Mouse (Mus musculus): ENCODE measurements around the gene Madd. TPM values are rescaled to one million over a fixed set of nuclear protein-coding genes. Genes with fewer than 3 reads are reported as not detected.

Madd gene
- polyA plus RNA-seq, 1 experiment from 2014 or later = 20.9 TPM

GRCm38 (mm10) chr2:91125101-91125500 lies 58.5 kb downstream of the Madd start:
- H3K9ac ChIP-seq (ENCODE audit: low read length) = no peak overlapping the region
- H3K27ac ChIP-seq (ENCODE audit: low read depth, low read length) = no peak overlapping the region
- no peaks in the 10 kb centered on the region for H3K27me3 ChIP-seq (replicated peaks; ENCODE audit: control insufficient read depth, insufficient read depth, low read length)
- no peak overlapping the region for H3K4me3 ChIP-seq (ENCODE audit: low read depth, low read length)
- 84% methylated on average over 10 of the region's 10 CpGs for WGBS
- H3K36me3 ChIP-seq (ENCODE audit: control insufficient read depth, insufficient read depth, low read length) = no peaks in the 10 kb centered on the region
- DNase-seq (ENCODE audit: low spot score) (no peak), ATAC-seq (no peak)
- no peaks in the 10 kb centered on the region for H3K4me1 ChIP-seq (ENCODE audit: control insufficient read depth, insufficient read depth, low read length)
- no peaks in the 10 kb centered on the region for H3K9me3 ChIP-seq (replicated peaks; ENCODE audit: control insufficient read depth, low read length)
- no peak overlapping the region for H3K4me2 ChIP-seq (ENCODE audit: low read length)

- H3K4me2 ChIP-seq (ENCODE audit: low read length) = no peak overlapping the region
- DNase-seq (ENCODE audit: low spot score) = no peak
Measured at GRCm38 (mm10) chr2:91123521-91123920, 60.1 kb downstream of the Madd start.

DNA sequence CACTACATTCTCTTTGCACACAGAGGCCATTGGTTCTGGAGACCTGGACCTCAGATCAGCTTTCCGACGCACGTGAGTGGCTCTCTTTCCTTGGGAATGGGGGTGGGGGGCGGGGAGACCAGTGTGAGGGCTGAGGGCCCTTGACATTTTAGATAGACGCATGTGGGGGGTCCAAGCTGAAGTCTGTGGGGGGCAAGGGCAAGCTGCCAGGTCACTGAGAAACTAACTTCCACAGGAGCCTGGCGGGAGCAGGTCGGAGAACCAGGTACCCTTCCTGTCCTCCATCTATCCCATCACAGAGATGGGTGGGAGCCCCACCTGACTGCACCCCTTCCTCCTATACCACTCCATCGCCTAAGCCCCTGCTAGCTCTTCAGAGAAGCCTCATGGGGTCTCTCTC lies 62.1 kb downstream of the Madd start:
- 66% methylated on average over 8 of the region's 8 CpGs for WGBS
- no peak overlapping the region for H3K4me3 ChIP-seq (ENCODE audit: low read depth, low read length)
- H3K27ac ChIP-seq (ENCODE audit: low read depth, low read length) = no peak overlapping the region

More at GRCm38 (mm10) chr2:91123521-91123920, 60.1 kb downstream of the Madd start:
- no peak for ATAC-seq
- WGBS = 79% methylated on average over 6 of the region's 6 CpGs
- no peaks in the 10 kb centered on the region for H3K27me3 ChIP-seq (replicated peaks; ENCODE audit: control insufficient read depth, insufficient read depth, low read length)
- H3K9me3 ChIP-seq (replicated peaks; ENCODE audit: control insufficient read depth, low read length) = no peaks in the 10 kb centered on the region
- no peak overlapping the region for H3K4me3 ChIP-seq (ENCODE audit: low read depth, low read length)
- no peaks in the 10 kb centered on the region for H3K4me1 ChIP-seq (ENCODE audit: control insufficient read depth, insufficient read depth, low read length)
- no peak overlapping the region for H3K9ac ChIP-seq (ENCODE audit: low read length)
- no peaks in the 10 kb centered on the region for H3K36me3 ChIP-seq (ENCODE audit: control insufficient read depth, insufficient read depth, low read length)
- no peak overlapping the region for H3K27ac ChIP-seq (ENCODE audit: low read depth, low read length)

DNA sequence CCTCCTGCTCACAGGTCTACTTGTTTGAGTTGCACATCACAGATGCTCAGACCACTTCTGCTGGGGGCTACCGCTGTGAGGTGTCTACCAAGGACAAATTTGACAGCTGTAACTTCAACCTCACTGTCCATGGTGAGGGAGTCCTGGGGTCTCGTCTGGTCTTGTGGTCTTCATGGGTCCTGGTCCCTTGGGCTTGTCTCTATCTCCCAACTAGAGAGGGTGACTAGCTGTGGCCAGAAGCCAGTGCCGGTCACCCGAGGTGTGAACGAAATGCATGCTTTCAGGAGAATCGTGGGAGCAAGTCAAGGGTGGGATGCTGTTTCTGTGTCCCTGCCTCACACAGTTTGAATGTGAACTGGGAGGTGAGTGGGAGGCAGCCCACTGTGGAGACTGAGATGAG lies 62.6 kb downstream of the Madd start:
- DNase-seq (ENCODE audit: low spot score) (no peak), ATAC-seq (no peak)
- WGBS = 89% methylated on average over 6 of the region's 6 CpGs
- Histone ChIP-seq H3K27ac (ENCODE audit: low read depth, low read length) (no peak overlapping the region), H3K9ac (ENCODE audit: low read length) (no peak overlapping the region), H3K4me2 (ENCODE audit: low read length) (no peak overlapping the region), H3K4me3 (ENCODE audit: low read depth, low read length) (no peak overlapping the region), H3K4me1 (ENCODE audit: control insufficient read depth, insufficient read depth, low read length) (no peaks in the 10 kb centered on the region), H3K27me3 (replicated peaks; ENCODE audit: control insufficient read depth, insufficient read depth, low read length) (no peaks in the 10 kb centered on the region), H3K36me3 (ENCODE audit: control insufficient read depth, insufficient read depth, low read length) (no peaks in the 10 kb centered on the region), H3K9me3 (replicated peaks; ENCODE audit: control insufficient read depth, low read length) (no peaks in the 10 kb centered on the region)

More for the DNA sequence above, 62.1 kb downstream of the Madd start:
- Histone ChIP-seq H3K4me1 (ENCODE audit: control insufficient read depth, insufficient read depth, low read length) (no peaks in the 10 kb centered on the region), H3K4me2 (ENCODE audit: low read length) (no peak overlapping the region), H3K27me3 (replicated peaks; ENCODE audit: control insufficient read depth, insufficient read depth, low read length) (no peaks in the 10 kb centered on the region), H3K36me3 (ENCODE audit: control insufficient read depth, insufficient read depth, low read length) (no peaks in the 10 kb centered on the region), H3K9ac (ENCODE audit: low read length) (no peak overlapping the region), H3K9me3 (replicated peaks; ENCODE audit: control insufficient read depth, low read length) (no peaks in the 10 kb centered on the region)
- ATAC-seq = no peak
- no peak for DNase-seq (ENCODE audit: low spot score)

GRCm38 (mm10) chr2:91120261-91120671 lies 63.4 kb downstream of the Madd start:
- ATAC-seq = no peak
- Histone ChIP-seq H3K9me3 (replicated peaks; ENCODE audit: control insufficient read depth, low read length) (no peaks in the 10 kb centered on the region), H3K4me2 (ENCODE audit: low read length) (no peak overlapping the region), H3K27me3 (replicated peaks; ENCODE audit: control insufficient read depth, insufficient read depth, low read length) (no peaks in the 10 kb centered on the region), H3K4me3 (ENCODE audit: low read depth, low read length) (no peak overlapping the region), H3K36me3 (ENCODE audit: control insufficient read depth, insufficient read depth, low read length) (no peaks in the 10 kb centered on the region), H3K27ac (ENCODE audit: low read depth, low read length) (no peak overlapping the region), H3K9ac (ENCODE audit: low read length) (no peak overlapping the region), H3K4me1 (ENCODE audit: control insufficient read depth, insufficient read depth, low read length) (peaks cover 1% of the 10 kb centered on the region; the same call in 1 of the 2 replicates)
- WGBS = 82% methylated on average over 6 of the region's 6 CpGs
- DNase-seq (ENCODE audit: low spot score) = no peak

- H3K4me2 ChIP-seq (ENCODE audit: low read length) = no peak overlapping the region
- H3K9me3 ChIP-seq (replicated peaks; ENCODE audit: control insufficient read depth, low read length) = no peaks in the 10 kb centered on the region
- no peaks in the 10 kb centered on the region for H3K36me3 ChIP-seq (ENCODE audit: control insufficient read depth, insufficient read depth, low read length)
- peaks cover 4% of the 10 kb centered on the region; the same call in 1 of the 2 replicates for H3K4me1 ChIP-seq (ENCODE audit: control insufficient read depth, insufficient read depth, low read length)
- no peak overlapping the region for H3K27ac ChIP-seq (ENCODE audit: low read depth, low read length)
- 83% methylated on average over 6 of the region's 6 CpGs for WGBS
- H3K4me3 ChIP-seq (ENCODE audit: low read depth, low read length) = no peak overlapping the region
- no peaks in the 10 kb centered on the region for H3K27me3 ChIP-seq (replicated peaks; ENCODE audit: control insufficient read depth, insufficient read depth, low read length)
- DNase-seq (ENCODE audit: low spot score) (no peak), ATAC-seq (no peak)
- H3K9ac ChIP-seq (ENCODE audit: low read length) = no peak overlapping the region
Measured at GRCm38 (mm10) chr2:91119551-91119950, 64.1 kb downstream of the Madd start.

DNA sequence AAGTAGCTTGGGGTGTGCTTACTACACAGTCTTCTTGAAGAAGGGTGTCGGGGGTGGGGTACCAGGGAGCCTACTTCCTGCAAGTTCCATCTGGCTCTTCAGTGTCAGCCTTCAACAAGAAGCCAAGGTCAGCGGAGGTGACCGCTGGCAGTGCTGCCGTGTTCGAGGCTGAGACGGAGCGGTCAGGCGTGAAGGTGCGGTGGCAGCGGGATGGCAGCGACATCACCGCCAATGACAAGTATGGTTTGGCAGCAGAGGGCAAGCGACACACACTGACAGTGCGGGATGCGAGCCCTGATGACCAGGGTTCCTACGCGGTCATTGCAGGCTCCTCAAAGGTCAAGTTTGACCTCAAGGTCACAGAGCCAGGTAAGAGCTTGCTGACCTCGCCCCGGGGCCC lies 64.6 kb downstream of the Madd start:
- Histone ChIP-seq H3K27me3 (replicated peaks; ENCODE audit: control insufficient read depth, insufficient read depth, low read length) (no peaks in the 10 kb centered on the region), H3K4me1 (ENCODE audit: control insufficient read depth, insufficient read depth, low read length) (peaks cover 4% of the 10 kb centered on the region; the same call in 1 of the 2 replicates), H3K27ac (ENCODE audit: low read depth, low read length) (no peak overlapping the region), H3K9me3 (replicated peaks; ENCODE audit: control insufficient read depth, low read length) (no peaks in the 10 kb centered on the region), H3K4me2 (ENCODE audit: low read length) (no peak overlapping the region), H3K36me3 (ENCODE audit: control insufficient read depth, insufficient read depth, low read length) (no peaks in the 10 kb centered on the region), H3K9ac (ENCODE audit: low read length) (no peak overlapping the region), H3K4me3 (ENCODE audit: low read depth, low read length) (no peak overlapping the region)
- 91% methylated on average over 19 of the region's 19 CpGs for WGBS
- ATAC-seq (no peak), DNase-seq (ENCODE audit: low spot score) (no peak)

- Histone ChIP-seq H3K4me3 (ENCODE audit: low read depth, low read length) (no peak overlapping the region), H3K4me2 (ENCODE audit: low read length) (no peak overlapping the region), H3K27ac (ENCODE audit: low read depth, low read length) (no peak overlapping the region), H3K4me1 (ENCODE audit: control insufficient read depth, insufficient read depth, low read length) (peaks cover 4% of the 10 kb centered on the region; the same call in 1 of the 2 replicates), H3K9ac (ENCODE audit: low read length) (no peak overlapping the region), H3K36me3 (ENCODE audit: control insufficient read depth, insufficient read depth, low read length) (no peaks in the 10 kb centered on the region), H3K9me3 (replicated peaks; ENCODE audit: control insufficient read depth, low read length) (no peaks in the 10 kb centered on the region), H3K27me3 (replicated peaks; ENCODE audit: control insufficient read depth, insufficient read depth, low read length) (no peaks in the 10 kb centered on the region)
- WGBS = 89% methylated on average over 1 of the region's 1 CpGs
- ATAC-seq (no peak), DNase-seq (ENCODE audit: low spot score) (no peak)
Measured at GRCm38 (mm10) chr2:91118647-91119046, 65.0 kb downstream of the Madd start.

DNA sequence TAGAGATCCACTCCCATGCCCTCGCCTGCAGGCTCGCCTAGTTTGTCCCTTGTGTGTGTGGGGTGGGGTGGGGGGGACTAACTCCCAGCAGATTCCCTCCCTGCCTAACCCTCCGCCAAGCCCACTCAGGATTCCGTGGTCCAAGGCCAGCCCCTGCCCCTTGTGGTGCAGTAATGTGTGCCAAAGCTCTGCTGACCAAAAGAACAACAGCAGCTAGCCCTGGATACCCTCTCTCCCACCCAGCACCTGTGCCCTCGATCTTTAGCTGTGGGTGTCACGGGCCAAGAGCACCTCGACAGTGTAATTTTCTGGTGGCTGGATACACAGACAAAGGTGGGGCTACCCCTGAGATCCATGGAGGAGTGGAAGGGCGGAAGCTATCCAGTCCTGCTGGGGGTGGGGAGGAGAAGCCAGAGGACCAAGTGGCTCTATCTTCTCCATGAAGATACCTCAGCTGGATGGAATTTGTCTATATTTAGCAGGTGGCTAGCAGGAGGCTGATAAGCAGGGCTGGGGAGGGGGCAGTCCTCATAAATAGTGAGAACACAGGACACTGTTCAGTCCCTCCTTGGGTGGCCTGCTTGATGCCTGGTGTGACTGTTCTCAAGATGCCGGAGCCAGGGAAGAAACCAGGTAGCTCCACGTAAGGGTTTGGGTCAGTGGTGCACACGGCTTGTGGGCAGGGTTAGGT lies 65.9 kb downstream of the Madd start, which contains the start of gene Mybpc3:
TSS of gene Mybpc3 (plus strand) at position 560 of the 691 bp plus-strand sequence.
- Histone ChIP-seq H3K4me2 (ENCODE audit: low read length) (no peak within 1 kb of the TSS), H3K27me3 (replicated peaks; ENCODE audit: control insufficient read depth, insufficient read depth, low read length) (no peaks in the 10 kb centered on the region), H3K36me3 (ENCODE audit: control insufficient read depth, insufficient read depth, low read length) (no peaks in the 10 kb centered on the region), H3K9ac (ENCODE audit: low read length) (no peak within 1 kb of the TSS), H3K4me1 (ENCODE audit: control insufficient read depth, insufficient read depth, low read length) (peaks cover 4% of the 10 kb centered on the region; the same call in 1 of the 2 replicates), H3K9me3 (replicated peaks; ENCODE audit: control insufficient read depth, low read length) (no peaks in the 10 kb centered on the region), H3K27ac (ENCODE audit: low read depth, low read length) (no peak within 1 kb of the TSS), H3K4me3 (ENCODE audit: low read depth, low read length) (no peak within 1 kb of the TSS)
- 80% methylated on average over 11 of the region's 11 CpGs for WGBS
- no peak for ATAC-seq
- DNase-seq (ENCODE audit: low spot score) = no peak
